Mouse (Mus musculus) midbrain, embryonic 14.5 days (tissue): ENCODE data around the gene Nod2. TPM values are rescaled to one million over a fixed set of nuclear protein-coding genes. Genes with fewer than 3 reads are reported as not detected.
"Not testable (repeated sequence)": the region's sequence is repeated elsewhere in the genome, so short reads cannot be mapped to it uniquely, and the experiment has no call there.

ENCODE experiments used
- ATAC-seq: fragments of 200-750 bp; cut with Nextera tagmentation; 2 replicates; pipeline ENCODE4 v1.8.0; 2017; ENCODE audit warnings: moderate number of reproducible peaks, moderate library complexity; ENCODE audit not compliant: low FRiP score, low TSS enrichment
- DNase-seq: peaks from one replicate; pipeline ENCODE4 v3.0.0-alpha.2; 2015
- H3K27ac ChIP-seq: fragments of 300-500 bp; sonication (generic); replicated peaks from 2 replicates; pipeline ENCODE4 v1.5.1; 2014; ENCODE audit warnings: mild to moderate bottlenecking, low read depth, low read length, moderate library complexity
- H3K27me3 ChIP-seq: fragments of 300-500 bp; sonication (generic); 2 replicates; pipeline ENCODE4 v1.6.1; 2014; ENCODE audit warnings: low read length, control low read depth, mixed read lengths; ENCODE audit not compliant: control insufficient read depth, insufficient read depth
- H3K36me3 ChIP-seq: fragments of 300-500 bp; sonication (generic); 2 replicates; pipeline ENCODE4 v1.6.1; 2014; ENCODE audit warnings: low read length, control low read depth; ENCODE audit not compliant: control insufficient read depth, insufficient read depth
- H3K4me1 ChIP-seq: fragments of 300-500 bp; sonication (generic); 2 replicates; pipeline ENCODE4 v1.6.1; 2014; ENCODE audit warnings: mild to moderate bottlenecking, antibody characterized with exemption, low read length, control low read depth; ENCODE audit not compliant: control insufficient read depth, insufficient read depth
- H3K4me2 ChIP-seq: fragments of 300-500 bp; sonication (generic); 2 replicates; pipeline ENCODE4 v1.6.1; 2014; ENCODE audit warnings: mild to moderate bottlenecking, low read length, moderate library complexity
- H3K4me3 ChIP-seq: fragments of 300-500 bp; sonication (generic); replicated peaks from 2 replicates; pipeline ENCODE4 v1.5.1; 2014; ENCODE audit warnings: low read depth, low read length
- H3K9ac ChIP-seq: fragments of 300-500 bp; sonication (generic); replicated peaks from 2 replicates; pipeline ENCODE4 v1.6.1; 2014; ENCODE audit warnings: mild to moderate bottlenecking, low read length, moderate library complexity
- H3K9me3 ChIP-seq: fragments of 300-500 bp; sonication (generic); 2 replicates; pipeline ENCODE4 v1.6.1; 2016; ENCODE audit warnings: low read length, control low read depth, mixed read lengths; ENCODE audit not compliant: control insufficient read depth
- WGBS: fragments of 180-500 bp; shearing (Covaris S2); extraction: QIAGEN DNeasy Blood & Tissue Kit; methylation state at CpG from one replicate; pipeline ENCODE4 v1.1.7; 2014; 5-methylcytosine and 5-hydroxymethylcytosine counted together
- polyA plus RNA-seq: library from polyadenylated mRNA; unstranded; fragments of >200 nt; fragmentation: Nextera tagmentation; extraction: Ambion mirVana; gene quantifications from 2 replicates; pipeline ENCODE4 v1.2.1, GENCODE M21; 2014

The Nod2 gene
- polyA plus RNA-seq, 1 experiment from 2014 or later: 0.07 TPM

DNA sequence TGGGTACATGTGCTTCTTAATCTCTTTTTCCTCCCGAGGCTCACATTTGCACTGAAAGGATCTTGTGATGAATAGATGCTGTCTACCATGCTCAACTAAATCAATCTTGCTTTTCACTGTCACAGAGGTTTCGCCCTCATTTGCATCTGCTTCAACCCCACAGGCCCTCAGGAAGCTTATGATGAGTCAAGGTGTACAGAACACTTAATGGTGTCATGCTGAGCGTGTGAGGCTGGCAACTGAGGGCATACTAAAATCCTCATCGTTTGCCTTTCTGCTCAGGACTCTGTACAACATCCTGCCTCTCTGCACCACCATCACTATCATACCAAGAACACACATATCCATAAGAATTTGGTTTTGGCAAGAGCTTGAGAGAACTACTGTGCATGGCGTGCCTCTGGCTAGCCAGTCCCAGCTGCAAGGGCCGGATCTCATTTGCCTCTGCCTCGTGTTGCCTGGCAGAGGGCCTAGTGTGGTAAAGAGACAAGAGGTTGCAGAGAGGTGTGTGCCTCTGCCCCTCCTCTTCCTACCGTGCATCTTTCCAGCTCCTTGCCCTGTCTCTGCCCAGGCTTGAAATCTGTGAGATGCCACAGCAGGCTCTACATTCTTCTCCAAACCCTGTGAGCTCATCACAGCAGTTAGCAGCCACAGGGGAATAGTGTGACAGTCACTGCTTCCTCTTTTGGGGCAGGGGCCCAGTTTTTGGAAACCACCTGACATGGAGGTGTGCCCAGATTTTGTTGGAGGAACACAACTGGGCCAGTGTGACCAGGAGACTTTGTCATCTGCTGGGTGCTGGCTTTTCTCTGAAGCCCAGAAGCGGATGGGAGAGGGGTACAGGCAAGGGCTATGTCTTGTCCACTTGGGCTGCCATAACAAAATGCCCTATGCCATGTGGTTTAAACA is 9.8 kb upstream of the Nod2 start:
- Histone ChIP-seq H3K4me3 (no peak overlapping the region), H3K4me2 (no peak overlapping the region), H3K27me3 (no peaks in the 10 kb centered on the region), H3K36me3 (no peaks in the 10 kb centered on the region), H3K9ac (no peak overlapping the region), H3K9me3 (no peaks in the 10 kb centered on the region), H3K27ac (no peak overlapping the region), H3K4me1 (no peaks in the 10 kb centered on the region)
- DNase-seq (no peak), ATAC-seq (no peak)
- 69% methylated on average over 9 of the region's 9 CpGs for WGBS

DNA sequence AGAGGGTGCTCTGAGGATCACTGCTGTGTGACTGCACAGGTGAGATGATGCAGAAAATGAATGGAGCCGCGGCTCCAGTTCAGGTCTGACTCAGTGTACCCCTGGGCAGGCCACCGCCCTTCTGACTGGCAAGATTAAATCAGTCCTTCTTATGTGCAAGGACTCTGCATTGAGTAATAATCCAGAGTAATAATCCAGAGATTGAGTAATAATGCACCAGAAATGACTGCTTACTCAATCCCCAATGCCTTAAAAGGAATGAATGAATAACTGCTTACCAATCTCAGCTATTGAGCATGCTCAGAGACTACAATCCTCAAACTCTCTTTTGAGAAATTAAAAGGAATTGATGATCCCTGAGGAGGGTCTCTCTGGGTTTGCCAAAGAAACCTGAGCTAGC is 8.2 kb upstream of the Nod2 start:
- Histone ChIP-seq H3K4me2 (no peak overlapping the region), H3K9ac (no peak overlapping the region), H3K4me1 (no peaks in the 10 kb centered on the region), H3K27me3 (no peaks in the 10 kb centered on the region), H3K4me3 (no peak overlapping the region), H3K36me3 (no peaks in the 10 kb centered on the region), H3K27ac (no peak overlapping the region), H3K9me3 (no peaks in the 10 kb centered on the region)
- DNase-seq (no peak), ATAC-seq (no peak)
- 94% methylated on average over 3 of the region's 3 CpGs for WGBS

DNA sequence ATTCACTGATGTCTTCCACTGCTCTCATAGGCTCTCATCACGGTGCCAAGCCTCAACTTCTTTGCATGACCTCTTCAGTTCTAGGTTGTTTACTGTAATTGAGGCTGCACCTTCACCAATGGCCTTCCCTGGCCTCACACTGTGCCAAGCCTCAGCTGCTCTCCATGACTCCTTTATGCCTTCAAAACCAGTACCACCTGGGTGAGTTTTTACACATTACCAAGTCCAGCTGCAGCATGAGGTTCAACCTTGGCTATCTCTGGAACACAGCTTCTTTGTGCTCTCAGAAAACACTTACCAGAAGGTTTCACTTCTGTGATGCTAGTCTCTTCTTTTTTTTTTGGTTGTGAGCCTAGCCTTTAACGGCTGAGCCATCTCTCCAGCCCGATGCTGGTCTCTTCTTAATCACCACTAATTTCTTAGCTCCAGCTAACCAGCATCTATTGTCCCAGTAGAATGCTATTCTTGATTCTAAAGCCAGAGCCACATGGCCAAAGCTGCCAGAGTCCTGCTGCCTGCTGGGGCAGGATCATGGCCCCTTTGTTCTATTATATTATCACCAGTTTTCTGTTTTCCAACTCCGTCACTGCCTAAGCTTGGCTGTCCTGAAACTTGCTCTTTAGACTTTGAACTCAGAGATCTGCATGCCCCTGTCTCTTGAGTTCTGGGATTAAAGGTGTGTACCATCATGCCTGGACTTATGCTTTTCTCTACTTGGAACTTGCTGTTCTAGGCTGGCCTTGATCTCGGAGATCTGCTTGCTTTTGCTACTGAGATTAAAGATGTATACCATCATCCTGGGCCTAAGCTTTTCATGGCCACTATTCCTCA is 4.2 kb upstream of the Nod2 start:
- no peak for ATAC-seq
- Histone ChIP-seq H3K4me3 (no peak overlapping the region), H3K4me1 (peaks cover 3% of the 10 kb centered on the region; the same call in 1 of the 2 replicates), H3K9ac (no peak overlapping the region), H3K36me3 (no peaks in the 10 kb centered on the region), H3K27ac (no peak overlapping the region), H3K27me3 (0 out of 2 replicates have a peak, but pooled peaks cover 3% of the 10 kb centered on the region), H3K9me3 (no peaks in the 10 kb centered on the region), H3K4me2 (no peak overlapping the region)
- 63% methylated on average over 5 of the region's 5 CpGs for WGBS
- DNase-seq: no peak

DNA sequence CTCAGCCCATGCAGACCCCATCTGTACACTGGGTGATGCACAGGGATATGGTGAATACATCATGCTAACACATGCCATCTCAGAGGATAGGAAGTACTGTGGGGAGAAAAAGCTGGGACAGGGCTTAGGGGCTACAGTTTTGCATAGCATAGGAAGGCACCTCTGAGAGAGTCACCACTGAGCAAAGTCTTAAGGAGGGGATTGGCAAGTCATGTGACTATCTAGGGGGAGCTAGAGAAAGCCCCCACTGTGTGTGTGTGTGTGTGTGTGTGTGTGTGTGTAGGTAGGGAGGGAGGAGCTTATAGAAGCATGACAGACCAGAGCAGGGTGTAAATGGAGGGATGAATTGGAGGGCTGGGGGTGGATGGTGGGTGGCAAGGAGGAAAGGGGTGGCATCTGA is 1.2 kb downstream of the Nod2 start:
- no peak for DNase-seq
- no peak for ATAC-seq
- no peak overlapping the region for H3K4me2 ChIP-seq
- no peak overlapping the region for H3K27ac ChIP-seq
- no peak overlapping the region for H3K9ac ChIP-seq
- H3K36me3 ChIP-seq: no peaks in the 10 kb centered on the region
- H3K9me3 ChIP-seq: no peaks in the 10 kb centered on the region
- peaks cover 3% of the 10 kb centered on the region; the same call in 1 of the 2 replicates for H3K4me1 ChIP-seq
- H3K4me3 ChIP-seq: no peak overlapping the region
- 0 out of 2 replicates have a peak, but pooled peaks cover 7% of the 10 kb centered on the region for H3K27me3 ChIP-seq

DNA sequence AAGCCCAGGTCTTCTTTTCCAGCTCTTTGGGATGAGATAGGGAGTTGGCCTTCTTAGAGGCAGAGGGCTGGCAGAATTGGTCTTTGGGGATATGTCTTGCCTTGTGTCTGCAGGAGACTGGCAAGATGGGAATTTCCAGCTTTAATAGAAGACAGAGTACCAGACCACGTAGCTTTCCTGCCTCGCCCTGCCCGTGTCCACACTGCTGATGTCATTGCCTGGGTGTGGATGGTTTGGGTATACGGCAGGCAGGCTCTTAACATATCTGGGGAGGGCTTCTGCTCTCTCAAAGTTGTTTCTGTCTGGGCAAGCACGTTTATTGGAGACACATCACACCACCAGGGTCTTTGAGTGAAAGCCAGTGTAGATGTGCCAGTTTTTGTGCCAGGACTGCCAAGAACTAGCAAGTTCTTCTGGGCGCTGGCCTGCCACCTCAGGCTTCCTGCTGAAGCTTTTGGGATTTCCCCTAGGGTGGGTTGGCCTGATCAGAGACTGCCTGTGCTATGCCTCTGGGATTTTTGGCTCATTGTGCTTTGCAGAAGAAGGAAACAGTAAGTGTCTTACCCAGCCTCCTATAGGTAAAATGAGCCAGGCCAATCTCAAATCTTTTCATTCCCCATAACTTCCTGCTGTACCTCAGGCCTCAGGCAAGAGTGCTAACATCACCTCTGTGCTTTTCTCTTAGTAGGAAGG is 3.0 kb downstream of the Nod2 start:
- H3K4me2 ChIP-seq: no peak overlapping the region
- H3K27me3 ChIP-seq: 0 out of 2 replicates have a peak, but pooled peaks cover 7% of the 10 kb centered on the region
- no peak overlapping the region for H3K9ac ChIP-seq
- 85% methylated on average over 6 of the region's 6 CpGs for WGBS
- H3K9me3 ChIP-seq: no peaks in the 10 kb centered on the region
- no peaks in the 10 kb centered on the region for H3K36me3 ChIP-seq
- ATAC-seq: no peak
- peaks cover 3% of the 10 kb centered on the region; the same call in 1 of the 2 replicates for H3K4me1 ChIP-seq
- no peak for DNase-seq
- H3K27ac ChIP-seq: no peak overlapping the region
- no peak overlapping the region for H3K4me3 ChIP-seq

DNA sequence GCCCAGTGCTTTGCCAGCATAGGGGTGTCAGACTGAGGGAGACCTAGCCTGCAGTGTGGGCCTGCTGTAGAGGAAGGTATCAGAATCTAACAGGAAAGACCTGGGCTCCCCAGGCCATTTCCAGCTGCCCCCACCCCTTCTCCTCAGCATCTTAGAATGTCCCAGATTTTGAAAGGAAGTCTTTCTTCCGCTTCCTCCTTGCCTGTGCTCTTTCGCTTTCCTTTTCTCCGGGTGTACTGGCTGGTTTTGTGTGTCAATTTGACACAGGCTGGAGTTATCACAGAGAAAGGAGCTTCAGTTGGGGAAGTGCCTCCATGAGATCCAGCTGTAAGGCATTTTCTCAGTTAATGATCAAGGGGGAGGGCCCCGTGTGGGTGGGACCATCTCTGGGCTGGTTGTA is 4.0 kb downstream of the Nod2 start:
- WGBS: 75% methylated on average over 4 of the region's 4 CpGs
- not testable (repeated sequence) for ATAC-seq, H3K9me3 ChIP-seq, H3K27me3 ChIP-seq, H3K4me2 ChIP-seq, H3K36me3 ChIP-seq, DNase-seq, H3K4me3 ChIP-seq, H3K27ac ChIP-seq, H3K9ac ChIP-seq, H3K4me1 ChIP-seq

DNA sequence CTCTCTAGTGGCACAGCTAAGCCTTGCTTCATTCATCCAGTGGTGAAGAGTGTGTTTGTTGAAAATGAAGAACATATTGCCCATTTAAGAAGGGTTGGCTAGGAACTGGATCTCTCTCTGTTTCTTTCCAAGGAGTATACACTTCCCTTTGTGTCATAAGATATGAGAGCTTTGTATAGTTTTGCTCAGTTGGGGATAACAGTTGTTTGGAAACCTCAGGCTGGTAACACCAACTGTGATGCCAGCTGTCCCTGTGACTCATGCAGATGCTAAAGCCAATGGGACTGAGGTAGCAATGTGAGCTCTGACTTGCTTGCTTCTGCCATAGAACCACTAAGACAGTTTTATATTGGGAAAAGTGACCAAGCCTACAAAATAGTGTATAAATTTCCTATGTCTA is 8.2 kb downstream of the Nod2 start:
- ATAC-seq (no peak), DNase-seq (no peak)
- Histone ChIP-seq H3K36me3 (no peaks in the 10 kb centered on the region), H3K4me2 (no peak overlapping the region), H3K27me3 (no peaks in the 10 kb centered on the region), H3K4me3 (no peak overlapping the region), H3K9ac (no peak overlapping the region), H3K9me3 (no peaks in the 10 kb centered on the region), H3K27ac (no peak overlapping the region), H3K4me1 (no peaks in the 10 kb centered on the region)

DNA sequence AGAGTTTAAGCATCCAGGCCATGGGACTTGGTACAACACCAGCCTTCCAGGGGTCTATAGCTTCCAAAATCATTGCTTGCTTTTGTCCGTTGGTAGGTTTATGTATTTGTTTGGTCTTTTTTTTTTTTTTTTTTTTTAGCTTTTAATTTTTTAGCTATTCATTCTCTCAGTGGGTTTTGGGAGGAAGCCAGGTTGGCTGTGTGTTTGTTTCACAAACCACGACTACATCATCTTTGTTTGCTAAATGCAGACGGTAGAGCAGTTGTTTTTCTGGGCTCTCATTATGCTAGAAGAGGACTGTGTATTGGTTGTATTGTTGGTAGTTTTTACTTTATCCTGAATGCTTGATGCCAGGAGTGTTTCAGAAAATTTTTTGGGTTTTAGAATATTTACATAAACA is 12.8 kb downstream of the Nod2 start:
- Histone ChIP-seq H3K27me3 (no peaks in the 10 kb centered on the region), H3K9me3 (no peaks in the 10 kb centered on the region), H3K4me1 (no peaks in the 10 kb centered on the region), H3K4me2 (no peak overlapping the region), H3K36me3 (no peaks in the 10 kb centered on the region), H3K27ac (no peak overlapping the region), H3K9ac (no peak overlapping the region), H3K4me3 (no peak overlapping the region)
- WGBS: 83% methylated on average over 3 of the region's 3 CpGs
- DNase-seq (no peak), ATAC-seq (no peak)
